Mouse (Mus musculus): ENCODE measurements around the gene Cyth1.

DNA sequence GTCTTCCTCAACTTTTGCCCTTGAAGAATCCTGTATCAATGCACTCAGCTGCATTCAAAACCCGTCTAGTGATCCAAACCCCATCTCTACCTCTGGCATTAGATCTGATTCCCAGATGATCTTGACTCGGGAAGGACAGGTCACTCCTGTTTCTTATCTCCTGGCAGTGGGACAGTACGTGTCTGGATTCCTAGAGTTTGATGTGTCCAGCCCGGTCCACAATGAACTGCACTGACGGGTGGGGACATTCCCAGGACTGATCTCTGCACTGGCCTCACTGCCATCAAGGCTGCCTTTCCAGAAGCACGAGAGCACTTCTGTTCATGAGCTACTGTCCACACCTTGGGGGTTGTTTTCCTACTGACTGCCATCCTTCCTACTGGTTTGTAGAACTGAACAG lies 31.9 kb downstream of the Cyth1 start:
- no peak for TF ChIP-seq CTCF (IDR thresholded peaks at IDR 0.05; ENCODE audit: low read depth, low read length)
- no peak for TF ChIP-seq POLR2A (IDR thresholded peaks at IDR 0.05; ENCODE audit: insufficient read depth, low read length)

All from ES-Bruce4 (cell line).